Mouse (Mus musculus): ENCODE data around the gene Bicd1.
"Not testable (repeated sequence)": the region's sequence is repeated elsewhere in the genome, so short reads cannot be mapped to it uniquely, and the experiment has no call there.

DNA sequence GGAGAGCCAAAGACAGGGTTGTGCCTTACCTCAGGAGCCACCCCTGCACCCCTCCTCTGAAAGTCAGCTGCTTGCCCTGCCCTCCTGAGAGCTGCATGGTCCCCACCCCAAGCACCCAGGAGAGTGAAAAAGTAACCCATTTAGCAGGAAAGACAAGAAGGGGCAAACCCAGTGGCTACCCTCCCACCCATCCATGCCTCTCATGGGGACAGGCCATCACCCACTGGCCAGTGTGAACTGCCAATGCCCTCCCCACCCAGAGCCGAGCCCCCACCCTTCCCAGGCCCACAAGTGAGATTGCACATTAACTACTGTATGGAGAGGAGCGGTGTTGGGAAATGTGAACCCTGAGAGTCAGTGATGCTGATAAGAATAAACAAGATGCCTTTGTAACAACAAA is 42.7 kb upstream of the Bicd1 start:
- TF ChIP-seq CTCF (IDR thresholded peaks at IDR 0.05; ENCODE audit: control insufficient read depth, insufficient read depth, low read length); POLR2A (IDR thresholded peaks at IDR 0.05; ENCODE audit: borderline replicate concordance, control insufficient read depth, low read depth, low read length): not testable (repeated sequence)

All from bone marrow, adult 2 months (tissue).